Mouse (Mus musculus): Measurements from ENCODE around the gene 1110017D15Rik. TPM values are rescaled to one million over a fixed set of nuclear protein-coding genes. Genes with fewer than 3 reads are reported as not detected.

1110017D15Rik gene
- total RNA-seq, 4 experiments from 2014 or later: 3.2 to 5.0 (median 4.6) TPM

DNA sequence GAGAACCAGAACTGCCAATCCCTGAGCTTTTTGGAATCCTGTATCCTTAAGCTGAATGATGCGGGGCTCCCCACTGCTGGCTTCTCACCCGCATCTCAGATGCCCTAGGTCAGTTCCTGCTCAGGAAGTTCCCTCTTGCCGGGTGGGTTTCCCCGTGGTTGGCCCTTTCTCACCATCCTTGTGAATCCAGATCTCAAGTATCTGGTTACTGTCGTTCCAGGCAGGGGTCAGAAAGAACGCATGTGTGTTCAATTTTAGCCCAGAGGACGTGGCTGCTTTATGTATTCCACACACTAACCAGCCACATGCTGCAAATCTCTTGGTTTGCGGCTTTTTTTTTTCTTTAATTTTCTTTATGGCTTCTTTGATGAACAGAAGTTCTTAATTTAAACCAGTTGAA is 3.4 kb downstream of the 1110017D15Rik start:
- DNase-seq (ENCODE audit: low spot score in 2 of 2): no peak

DNA sequence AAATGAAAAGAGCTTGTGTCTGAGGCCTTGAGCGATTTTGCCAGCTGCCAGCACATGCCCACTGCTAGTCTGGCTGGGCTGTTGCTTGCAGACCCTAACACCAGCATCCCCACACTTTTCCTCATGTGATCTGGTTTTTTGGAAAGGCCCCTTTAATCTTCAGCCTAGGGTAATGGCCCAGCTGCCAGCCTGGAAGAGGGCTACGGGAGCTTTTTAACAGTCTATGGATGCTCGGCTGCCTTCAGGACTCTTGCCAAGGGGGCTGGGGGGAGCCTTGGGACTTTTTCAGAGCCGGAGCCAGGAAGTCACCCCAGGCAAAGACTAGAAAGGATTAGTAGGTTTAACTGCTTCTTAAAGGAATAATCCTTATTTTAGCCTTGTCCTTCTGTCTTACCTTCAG is 3.8 kb downstream of the 1110017D15Rik start:
- DNase-seq (ENCODE audit: low spot score in 2 of 2): no peak

DNA sequence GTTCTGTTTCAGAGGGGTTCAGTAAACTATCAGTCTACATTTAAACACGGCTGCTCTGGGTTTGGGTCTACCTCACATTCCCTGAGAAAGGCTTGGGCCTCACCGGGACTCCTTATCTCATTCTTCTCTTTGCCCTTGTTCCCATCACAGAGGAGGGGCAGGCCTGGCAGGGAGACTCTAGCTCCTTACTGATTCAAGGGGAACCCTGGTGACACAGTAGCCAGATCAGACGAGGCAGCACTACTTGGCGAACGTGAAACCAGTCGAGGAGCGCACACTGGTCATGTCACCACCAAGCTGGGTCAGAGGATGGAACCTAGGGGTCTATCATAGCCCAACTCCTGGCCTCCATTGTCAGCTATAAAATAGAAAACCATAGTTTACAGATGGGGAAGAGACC is 9.1 kb downstream of the 1110017D15Rik start:
- no peak for DNase-seq (ENCODE audit: low spot score in 2 of 2)

DNA sequence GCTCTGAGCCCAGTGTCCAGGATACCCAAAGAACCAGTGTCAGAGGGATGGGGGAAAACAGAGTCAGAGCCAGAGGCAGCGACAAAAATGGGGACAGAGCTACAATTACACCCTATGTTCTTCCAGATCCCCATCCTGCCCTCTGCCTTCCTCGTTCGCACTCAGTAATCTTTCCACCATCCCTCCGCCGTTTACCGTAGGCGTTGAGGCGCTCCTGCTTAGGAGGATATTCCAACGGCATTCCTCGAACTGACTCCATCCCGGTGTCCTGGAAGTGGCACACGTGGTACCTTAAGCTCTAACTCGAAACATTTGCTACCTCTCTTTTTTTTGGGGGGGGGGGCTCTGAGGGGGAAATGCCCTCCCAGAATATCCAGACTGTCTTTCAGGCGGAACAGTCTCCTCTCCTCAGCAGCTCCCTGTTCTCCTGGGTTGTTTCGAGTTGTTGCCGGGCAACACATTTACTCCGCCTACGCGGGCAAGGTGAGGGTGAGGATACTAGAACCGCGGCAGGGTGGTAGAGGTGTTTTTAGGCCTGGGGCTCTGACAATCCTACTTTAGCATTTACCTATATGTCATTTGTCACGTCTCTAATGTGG is 9.7 kb downstream of the 1110017D15Rik start:
- no peak for DNase-seq (ENCODE audit: low spot score in 2 of 2)

DNA sequence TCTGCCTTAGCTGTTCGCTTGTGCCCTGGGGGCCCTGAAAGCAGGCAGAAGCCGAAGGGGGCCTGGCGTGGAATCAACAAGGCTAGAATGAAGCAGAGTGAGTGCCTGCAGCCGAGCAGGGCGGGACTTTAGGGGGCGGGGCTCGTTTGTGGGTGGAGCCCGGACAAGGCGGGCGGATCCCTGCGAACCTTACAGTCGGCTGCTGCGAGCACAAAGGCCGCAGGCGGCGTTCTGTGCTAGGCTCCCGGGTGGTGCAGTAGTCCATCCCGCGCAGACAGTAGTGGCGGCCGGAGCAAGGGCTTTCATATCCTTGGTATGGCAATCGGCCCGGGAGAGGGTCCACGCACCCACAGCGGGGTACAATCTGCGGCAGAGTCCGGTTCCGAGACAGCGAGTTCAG is 10.2 kb downstream of the 1110017D15Rik start:
- peak; percentile 76 to 81 for DNase-seq (ENCODE audit: low spot score in 2 of 2)

DNA sequence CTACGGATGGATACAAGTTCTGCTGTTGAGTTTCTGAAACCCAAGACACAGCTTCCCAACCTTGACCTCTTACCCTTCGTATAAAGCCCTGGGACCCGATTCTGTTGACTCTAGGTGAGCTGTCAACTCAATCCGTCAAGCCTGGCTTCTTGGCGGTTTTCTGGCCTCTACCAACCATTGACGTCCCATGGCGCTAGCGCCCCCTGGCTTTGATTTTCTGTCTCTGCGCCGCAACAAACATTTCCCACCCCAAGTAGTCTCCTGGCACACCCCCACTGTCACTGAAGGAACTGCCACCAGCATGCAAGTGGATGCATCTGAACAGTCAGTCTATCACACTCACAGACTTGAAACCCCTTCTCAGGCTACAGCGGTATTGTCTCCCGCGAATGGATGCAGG is 11.0 kb downstream of the 1110017D15Rik start:
- DNase-seq (ENCODE audit: low spot score in 2 of 2): peak in 1 of 2 experiments; percentile 58

DNA sequence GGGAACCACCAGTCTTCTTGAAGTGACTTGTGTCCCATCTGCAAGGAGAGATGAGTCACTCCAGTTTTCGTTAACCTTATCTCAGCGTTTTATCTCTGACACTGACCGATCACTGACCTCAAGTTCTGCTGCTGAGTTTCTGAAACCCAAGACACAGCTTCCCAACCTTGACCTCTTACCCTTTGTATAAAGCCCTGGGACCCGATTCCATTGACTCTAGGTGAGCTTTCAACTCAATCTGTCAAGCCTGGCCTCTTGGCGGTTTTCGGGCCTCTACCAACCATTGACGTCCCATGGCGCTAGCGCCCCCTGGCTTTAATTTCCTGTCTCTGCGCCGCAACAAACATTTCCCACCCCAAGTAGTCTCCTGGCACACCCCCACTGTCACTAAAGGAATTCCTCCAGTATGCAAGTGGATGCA is 12.0 kb downstream of the 1110017D15Rik start:
- no peak for DNase-seq (ENCODE audit: low spot score in 2 of 2)

DNA sequence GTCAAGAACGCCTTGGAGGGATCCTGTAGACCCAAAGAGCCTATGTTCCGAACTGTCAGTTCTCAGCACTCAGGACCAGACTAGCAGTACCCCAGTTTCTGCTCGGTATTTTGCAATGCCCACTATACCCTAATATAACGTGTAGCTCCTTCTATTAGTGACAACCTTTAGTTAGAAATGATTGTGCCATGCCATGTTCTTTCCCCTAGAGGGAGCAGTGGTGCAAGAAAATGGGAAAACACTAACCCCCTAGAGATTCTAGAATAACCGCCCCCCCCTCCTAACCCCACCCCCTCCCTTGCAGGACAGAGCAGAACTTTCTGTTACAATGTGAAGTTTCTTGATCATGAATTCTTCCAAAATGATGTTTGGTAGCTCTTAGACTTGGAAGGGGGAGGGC is 12.8 kb downstream of the 1110017D15Rik start:
- no peak for DNase-seq (ENCODE audit: low spot score in 2 of 2)

DNA sequence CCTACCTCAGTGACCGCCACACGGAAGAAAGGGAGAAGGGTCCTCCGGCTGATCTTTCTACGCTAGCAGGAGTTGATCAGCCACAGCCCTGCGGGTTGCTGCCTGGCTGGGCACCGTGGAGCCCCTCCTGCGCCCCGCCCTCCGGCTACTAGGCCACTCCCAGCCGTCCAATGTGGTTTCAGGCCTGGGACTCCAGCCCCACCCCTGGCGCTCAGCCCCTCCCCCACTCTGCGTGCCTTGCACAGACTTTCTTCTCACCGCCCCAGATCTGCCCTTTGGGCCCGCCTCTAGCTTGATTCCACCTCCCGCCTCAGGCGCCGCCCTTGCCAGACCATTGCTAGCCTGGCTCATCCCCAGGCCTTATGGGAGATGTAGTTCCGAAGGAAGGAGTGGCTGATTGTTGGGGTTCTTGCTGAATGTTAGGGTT is 14.1 kb downstream of the 1110017D15Rik start, which contains the start of gene AI464131:
AI464131 (minus strand) TSS at position 91 of the 427 bp plus-strand sequence.
- DNase-seq (ENCODE audit: low spot score in 2 of 2): peak; percentile 93 to 95

DNA sequence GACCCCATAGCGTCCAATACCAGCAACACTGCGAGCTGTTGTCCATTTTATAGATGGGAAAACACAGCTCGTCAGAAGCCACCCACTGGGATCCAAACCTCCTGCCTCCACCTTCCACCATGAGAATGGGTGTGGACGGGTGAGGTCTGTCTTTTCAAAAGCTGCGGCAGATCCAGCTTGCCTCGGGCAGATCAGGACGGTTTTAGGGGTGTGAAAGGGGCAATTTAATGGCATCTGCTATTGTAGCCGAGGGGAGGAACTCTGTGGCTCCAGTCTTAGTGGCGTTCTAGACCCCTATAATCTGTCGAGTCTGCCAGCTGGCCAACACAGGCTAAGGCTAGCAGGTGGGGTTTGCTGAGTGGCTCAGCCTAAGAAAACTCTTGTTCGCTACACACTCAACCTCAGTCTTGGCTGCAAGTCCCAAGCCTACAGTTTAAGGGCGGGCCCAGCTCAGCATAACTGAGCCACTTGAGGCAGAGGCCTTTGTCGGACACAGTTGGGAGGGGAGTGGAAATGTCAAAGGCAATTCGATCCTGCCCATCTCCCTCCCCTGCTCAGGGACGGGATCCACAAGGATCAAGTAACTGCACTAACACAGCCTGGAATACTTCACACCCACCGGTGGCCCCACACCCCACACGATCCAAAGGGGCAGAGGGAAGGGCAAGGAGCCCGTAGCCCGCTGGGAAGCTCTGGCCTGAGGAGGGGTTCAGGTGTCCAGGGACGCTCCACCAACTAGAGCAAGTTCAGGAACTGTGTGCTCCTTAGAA is 14.8 kb downstream of the 1110017D15Rik start:
- no peak for DNase-seq (ENCODE audit: low spot score in 2 of 2)

DNA sequence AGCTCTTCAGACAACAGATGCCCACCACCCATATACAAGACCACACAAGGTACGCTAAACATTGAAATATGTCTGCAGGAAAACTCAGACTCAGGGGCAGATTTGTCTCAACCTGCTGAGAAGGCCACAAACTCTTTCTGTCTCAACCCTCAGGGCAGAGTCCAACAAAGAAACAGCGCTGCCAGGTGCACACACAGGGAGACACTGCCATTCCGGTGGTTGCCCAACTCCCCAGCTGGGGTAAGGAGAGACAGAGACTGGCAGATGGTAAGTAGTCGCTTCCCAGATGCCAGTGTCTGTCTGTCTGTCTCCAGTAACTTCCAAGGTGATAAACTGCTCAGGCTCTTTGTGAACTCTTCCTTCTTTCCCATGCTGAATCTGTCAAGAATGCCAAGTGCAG is 16.3 kb downstream of the 1110017D15Rik start:
- no peak for DNase-seq (ENCODE audit: low spot score in 2 of 2)

DNA sequence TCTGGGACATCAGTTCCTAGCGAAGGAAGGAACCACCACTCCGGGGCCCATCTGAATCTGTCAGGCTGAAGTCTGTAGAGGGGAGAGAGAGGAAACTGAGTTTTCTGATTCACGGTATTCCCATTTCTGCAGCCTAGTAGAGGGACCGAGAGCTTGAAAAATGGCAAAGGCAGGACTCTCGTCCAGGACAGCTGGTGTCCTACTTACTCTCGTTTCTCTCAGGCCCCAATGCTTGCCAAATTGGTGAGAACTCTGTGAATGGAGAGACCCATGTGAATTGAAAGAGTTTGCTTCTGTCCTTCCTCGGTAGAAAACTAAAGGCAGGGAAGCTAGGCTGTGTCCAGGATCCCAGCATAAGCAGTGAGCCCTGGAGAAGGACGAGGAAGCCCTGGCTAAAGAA is 17.5 kb downstream of the 1110017D15Rik start:
- no peak for DNase-seq (ENCODE audit: low spot score in 2 of 2)

DNA sequence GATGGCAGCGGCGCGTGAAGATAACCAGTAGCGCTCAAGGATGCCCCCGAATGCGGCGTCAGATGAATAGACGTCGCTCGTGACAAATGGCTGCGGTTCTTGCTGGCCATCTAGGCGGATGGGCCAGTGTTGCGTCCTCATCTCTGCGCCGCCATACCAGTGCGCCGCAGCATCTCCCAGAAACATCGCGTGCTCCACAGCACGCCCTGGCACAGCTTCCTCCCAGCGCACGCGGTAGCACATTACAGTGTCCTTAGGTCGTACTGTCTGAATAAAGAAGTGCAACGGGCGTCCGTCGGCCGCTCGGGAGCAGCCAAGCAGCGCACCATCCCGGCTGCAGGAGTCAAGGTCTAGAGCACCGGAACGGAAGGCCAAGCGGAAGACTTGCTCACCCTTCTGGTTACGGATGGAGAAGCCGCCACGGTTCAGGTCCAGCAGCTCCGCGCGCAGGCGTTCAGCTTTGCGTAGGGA is 18.2 kb downstream of the 1110017D15Rik start:
- no peak for DNase-seq (ENCODE audit: low spot score in 2 of 2)

DNA sequence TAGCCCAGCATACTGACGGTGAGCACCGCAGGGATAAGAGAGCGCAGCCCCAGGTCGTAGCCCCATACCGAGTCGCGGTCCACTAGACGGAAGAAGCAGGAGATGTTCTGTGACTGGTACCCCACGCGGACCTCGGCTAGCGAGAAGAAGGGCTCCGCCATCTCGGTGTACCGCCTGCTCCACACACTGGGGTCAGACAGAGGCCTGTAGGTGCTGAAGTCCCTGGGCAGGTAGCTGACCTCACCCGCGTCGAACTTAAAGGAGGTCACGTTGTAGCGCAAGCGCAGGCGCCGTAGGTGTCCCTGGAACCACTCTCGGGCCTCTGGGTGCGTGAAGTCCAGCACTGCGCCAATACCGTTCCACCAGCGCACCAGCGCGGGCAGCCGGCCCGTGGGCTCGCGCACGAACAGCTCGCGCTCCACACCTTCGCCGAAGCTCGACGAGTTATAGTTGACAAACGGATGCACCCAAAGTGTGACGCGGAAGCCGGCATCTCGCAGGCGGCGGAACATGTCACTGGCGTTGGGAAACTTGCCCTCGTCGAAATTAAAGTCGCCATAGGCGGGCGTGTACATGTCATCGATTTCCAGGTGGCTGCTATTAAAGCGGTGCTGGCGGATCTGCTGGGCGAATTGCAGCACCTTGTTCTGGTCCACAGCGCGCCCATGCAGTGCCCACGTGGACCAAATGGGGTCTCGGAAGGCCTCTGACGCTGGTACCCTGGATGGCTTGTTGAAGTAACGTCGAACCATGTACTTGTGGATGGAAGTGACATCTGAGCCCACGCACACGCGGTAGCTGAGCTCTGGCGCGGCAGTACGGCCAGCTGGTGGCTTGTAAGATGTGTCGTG is 18.9 kb downstream of the 1110017D15Rik start:
- no peak for DNase-seq (ENCODE audit: low spot score in 2 of 2)

DNA sequence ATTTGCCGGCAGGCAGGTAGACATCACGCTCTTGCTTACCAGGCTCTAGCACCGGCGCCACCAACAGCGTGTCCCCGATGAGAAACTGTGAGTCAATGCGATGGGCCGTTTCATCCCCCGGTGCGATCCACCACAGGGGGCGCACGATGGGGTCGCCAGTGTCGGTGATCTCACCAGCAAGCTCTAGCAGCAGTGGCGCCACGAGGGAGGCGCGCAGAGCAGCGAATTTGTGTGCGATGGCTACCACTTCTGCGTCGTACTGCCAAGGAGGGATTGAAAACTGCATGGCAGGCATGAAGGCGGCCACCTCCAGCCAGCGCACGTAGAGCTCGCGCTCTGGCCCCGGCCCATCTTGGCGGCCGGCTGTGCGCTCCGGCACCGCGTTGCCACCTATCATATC is 19.6 kb downstream of the 1110017D15Rik start:
- DNase-seq (ENCODE audit: low spot score in 2 of 2): no peak

DNA sequence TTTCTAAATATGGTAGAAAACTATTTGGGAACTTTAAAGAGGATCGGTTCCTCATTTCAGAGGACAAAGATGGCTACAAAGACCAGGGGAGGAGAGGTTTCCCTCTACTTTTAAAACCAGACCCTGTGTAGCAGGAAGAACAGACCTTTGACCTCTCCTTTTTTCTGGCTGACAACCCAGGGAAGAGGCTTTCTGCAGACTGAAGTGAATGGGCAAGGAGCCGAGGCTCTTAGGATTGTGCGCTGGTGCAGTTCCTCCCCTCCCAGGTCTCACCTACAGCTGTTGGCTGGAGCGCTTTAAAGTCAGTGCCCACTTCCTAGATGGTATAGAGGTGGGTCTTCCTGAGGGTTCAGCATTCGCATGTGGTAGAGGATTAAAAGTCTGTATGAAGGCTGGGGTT is 20.1 kb downstream of the 1110017D15Rik start:
- no peak for DNase-seq (ENCODE audit: low spot score in 2 of 2)

DNA sequence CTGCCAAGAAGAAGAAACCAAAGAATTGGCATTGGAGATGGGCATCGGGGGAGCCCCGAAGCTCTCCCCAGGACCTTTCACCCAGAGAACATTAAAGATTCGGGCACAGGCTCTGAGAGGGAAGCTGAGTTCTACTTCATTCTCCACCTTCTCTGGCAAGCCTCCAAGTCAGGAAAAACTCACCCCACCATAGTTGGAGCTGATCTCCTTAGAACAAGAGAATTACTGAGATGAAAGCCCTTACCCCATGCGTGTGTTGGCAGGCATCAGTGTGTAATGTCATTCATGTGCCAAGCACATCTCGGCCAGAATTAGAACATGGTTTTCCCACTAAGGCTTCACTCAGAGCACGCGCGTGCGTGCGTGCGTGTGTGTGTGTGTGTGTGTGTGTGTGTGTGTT is 21.3 kb downstream of the 1110017D15Rik start:
- DNase-seq (ENCODE audit: low spot score in 2 of 2): peak; percentile 53 to 66

DNA sequence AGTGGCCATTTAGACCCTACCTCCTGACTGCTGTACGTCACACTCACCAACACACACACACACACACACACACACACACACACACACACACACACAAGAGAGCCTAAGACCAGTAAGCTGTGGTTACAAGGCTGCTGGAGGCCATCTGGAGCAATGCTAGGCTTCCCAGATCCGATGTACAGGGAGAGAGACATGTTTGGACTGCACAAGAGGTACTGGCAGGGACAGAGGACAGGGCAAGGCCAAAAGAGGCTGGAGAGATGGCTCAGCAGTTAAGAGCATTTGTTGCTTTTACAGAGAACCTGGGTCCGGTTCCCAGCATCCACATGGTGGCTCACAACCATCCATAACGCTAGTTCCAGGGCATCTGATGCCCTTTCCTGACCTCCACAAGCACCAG is 22.1 kb downstream of the 1110017D15Rik start:
- DNase-seq (ENCODE audit: low spot score in 2 of 2): no peak

DNA sequence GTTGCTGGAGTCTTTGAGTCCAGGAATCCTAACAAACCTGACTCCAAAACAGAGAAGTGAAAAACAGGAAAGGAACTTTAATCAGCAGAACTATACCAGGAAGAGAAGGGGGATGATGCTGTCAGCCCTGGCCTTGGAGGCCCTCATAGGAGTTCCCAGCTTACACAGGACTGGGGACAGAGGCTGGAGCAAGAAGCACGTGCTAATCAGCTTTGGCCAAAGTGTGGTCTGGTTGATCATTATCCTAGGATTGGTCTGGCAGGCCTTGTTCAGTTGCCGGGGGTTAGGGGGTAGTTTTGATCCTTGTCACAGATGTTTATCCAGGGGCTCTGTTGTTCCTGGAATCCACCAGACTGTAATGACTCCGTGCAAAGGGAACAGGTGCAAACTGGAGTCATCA is 22.8 kb downstream of the 1110017D15Rik start:
- no peak for DNase-seq (ENCODE audit: low spot score in 2 of 2)

DNA sequence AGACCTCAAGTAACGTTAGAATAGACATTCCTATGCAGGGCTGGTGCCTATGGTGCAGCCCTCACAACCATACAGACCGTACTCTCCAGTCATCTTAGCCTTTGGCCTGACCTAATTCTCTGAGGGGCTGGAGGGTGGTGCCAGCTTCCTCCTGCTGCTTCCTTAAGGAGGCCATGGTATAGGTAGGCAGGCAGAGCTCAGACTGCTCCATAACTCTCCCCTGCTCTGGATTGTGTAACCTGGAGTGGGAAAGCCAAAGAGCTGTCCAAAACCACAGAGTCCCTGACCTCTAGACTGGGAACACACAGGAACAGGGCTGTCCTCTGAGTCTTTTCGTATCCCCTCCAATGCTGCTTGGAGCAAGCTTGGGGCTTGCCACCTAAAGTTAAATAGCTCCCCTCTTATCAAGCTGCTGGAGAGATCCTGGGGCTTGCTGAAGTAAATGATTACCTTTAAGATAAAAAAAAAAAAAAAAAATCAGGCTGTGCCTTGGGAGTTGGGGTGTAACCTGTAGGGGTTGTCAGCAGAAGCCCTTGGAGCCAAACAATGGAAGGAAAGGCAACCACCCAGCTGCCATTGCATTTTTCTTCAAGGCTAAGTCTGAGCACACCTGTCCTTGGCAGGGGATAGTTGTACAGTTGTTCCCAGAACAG is 23.5 kb downstream of the 1110017D15Rik start:
- no peak for DNase-seq (ENCODE audit: low spot score in 2 of 2)

DNA sequence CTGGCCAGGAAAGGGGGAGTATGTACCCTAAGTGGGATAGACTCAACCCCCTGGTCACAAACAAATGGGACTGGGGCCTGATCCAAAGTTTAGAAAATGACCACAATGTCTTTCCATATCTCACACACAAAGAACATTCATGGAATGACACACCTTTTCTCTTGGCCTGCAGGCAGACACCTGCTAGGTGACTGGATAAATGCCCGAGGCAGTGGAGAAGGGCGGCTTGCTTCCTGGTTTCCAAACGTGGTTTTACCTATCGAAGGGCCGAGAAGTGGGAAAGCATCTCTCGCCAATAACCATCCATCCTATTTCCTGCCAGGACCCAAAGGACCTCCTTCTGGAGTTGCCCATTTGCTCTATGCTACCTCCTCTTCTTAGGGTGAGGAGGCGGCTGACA is 24.2 kb downstream of the 1110017D15Rik start:
- DNase-seq (ENCODE audit: low spot score in 2 of 2): no peak

Measured in layer of hippocampus, adult 8-10 months (tissue).